Mouse (Mus musculus): ENCODE results near the gene Tmprss9. TPM values are rescaled to one million over a fixed set of nuclear protein-coding genes. Genes with fewer than 3 reads are reported as not detected.

The Tmprss9 gene
- polyA plus RNA-seq, 1 experiment from 2014 or later = 0.05 TPM

GRCm38 (mm10) chr10:80895697-80896096 is 24.0 kb downstream of the Tmprss9 start:
- no peak overlapping the region for H3K9ac ChIP-seq
- no peak overlapping the region for H3K4me3 ChIP-seq (replicated peaks)
- no peak overlapping the region for H3K4me2 ChIP-seq (replicated peaks)
- ATAC-seq (ENCODE audit: insufficient number of reproducible peaks, low FRiP score, low TSS enrichment, low read depth) = no peak
- H3K36me3 ChIP-seq = peaks cover 13% of the 10 kb centered on the region
- 87% methylated on average over 6 of the region's 6 CpGs for WGBS
- H3K27me3 ChIP-seq = 0 out of 2 replicates have a peak, but pooled peaks cover 2% of the 10 kb centered on the region
- H3K27ac ChIP-seq (replicated peaks) = no peak overlapping the region
- peaks cover 25% of the 10 kb centered on the region for H3K4me1 ChIP-seq
- no peaks in the 10 kb centered on the region for H3K9me3 ChIP-seq (replicated peaks)

GRCm38 (mm10) chr10:80896581-80897485 is 25.2 kb downstream of the Tmprss9 start:
- ATAC-seq (ENCODE audit: insufficient number of reproducible peaks, low FRiP score, low TSS enrichment, low read depth) = no peak
- Histone ChIP-seq H3K4me1 (peaks cover 27% of the 10 kb centered on the region), H3K9ac (no peak overlapping the region), H3K9me3 (replicated peaks) (no peaks in the 10 kb centered on the region), H3K36me3 (peaks cover 13% of the 10 kb centered on the region), H3K4me2 (replicated peaks) (no peak overlapping the region), H3K4me3 (replicated peaks) (no peak overlapping the region), H3K27me3 (no peaks in the 10 kb centered on the region), H3K27ac (replicated peaks) (no peak overlapping the region)
- WGBS = 64% methylated on average over 24 of the region's 24 CpGs

GRCm38 (mm10) chr10:80897861-80898510 is 26.3 kb downstream of the Tmprss9 start:
- Histone ChIP-seq H3K36me3 (peaks cover 24% of the 10 kb centered on the region), H3K9me3 (replicated peaks) (no peaks in the 10 kb centered on the region), H3K4me2 (replicated peaks) (peak overlapping the region; percentile 27), H3K4me1 (peaks cover 27% of the 10 kb centered on the region), H3K27ac (replicated peaks) (no peak overlapping the region), H3K9ac (no peak overlapping the region), H3K27me3 (no peaks in the 10 kb centered on the region), H3K4me3 (replicated peaks) (peak overlapping the region; percentile 17)
- 33% methylated on average over 41 of the region's 41 CpGs for WGBS
- ATAC-seq (ENCODE audit: insufficient number of reproducible peaks, low FRiP score, low TSS enrichment, low read depth) = no peak

- Histone ChIP-seq H3K4me1 (peaks cover 27% of the 10 kb centered on the region), H3K27me3 (no peaks in the 10 kb centered on the region), H3K4me2 (replicated peaks) (no peak overlapping the region), H3K9me3 (replicated peaks) (no peaks in the 10 kb centered on the region), H3K27ac (replicated peaks) (no peak overlapping the region), H3K4me3 (replicated peaks) (peak overlapping the region; percentile 96), H3K9ac (no peak overlapping the region), H3K36me3 (peaks cover 35% of the 10 kb centered on the region)
- ATAC-seq (ENCODE audit: insufficient number of reproducible peaks, low FRiP score, low TSS enrichment, low read depth) = no peak
- WGBS = 84% methylated on average over 8 of the region's 8 CpGs
These were observed 27.4 kb downstream of the Tmprss9 start for GRCm38 (mm10) chr10:80899074-80899473.

- H3K4me3 ChIP-seq (replicated peaks) = peak overlapping the region; percentile 96
- H3K36me3 ChIP-seq = peaks cover 42% of the 10 kb centered on the region
- 11% methylated on average over 25 of the region's 25 CpGs for WGBS
- H3K4me1 ChIP-seq = peaks cover 27% of the 10 kb centered on the region
- ATAC-seq (ENCODE audit: insufficient number of reproducible peaks, low FRiP score, low TSS enrichment, low read depth) = no peak
- no peaks in the 10 kb centered on the region for H3K9me3 ChIP-seq (replicated peaks)
- H3K27ac ChIP-seq (replicated peaks) = peak overlapping the region; percentile 88; the same call in 1 of the 2 replicates
- peak overlapping the region; percentile 93 for H3K4me2 ChIP-seq (replicated peaks)
- H3K9ac ChIP-seq = peak overlapping the region; percentile 87
- no peaks in the 10 kb centered on the region for H3K27me3 ChIP-seq
These were observed 28.1 kb downstream of the Tmprss9 start for GRCm38 (mm10) chr10:80899591-80900317.

- no peaks in the 10 kb centered on the region for H3K27me3 ChIP-seq
- no peaks in the 10 kb centered on the region for H3K9me3 ChIP-seq (replicated peaks)
- peak; percentile 95 for ATAC-seq (ENCODE audit: insufficient number of reproducible peaks, low FRiP score, low TSS enrichment, low read depth)
- peak within 1 kb of the TSS; percentile 96 for H3K4me3 ChIP-seq (replicated peaks)
- H3K4me2 ChIP-seq (replicated peaks) = peak within 1 kb of the TSS; percentile 93
- peaks cover 27% of the 10 kb centered on the region for H3K4me1 ChIP-seq
- H3K36me3 ChIP-seq = peaks cover 50% of the 10 kb centered on the region
- peak within 1 kb of the TSS; percentile 87 for H3K9ac ChIP-seq
- under 1% methylated on average over 72 of the region's 72 CpGs for WGBS
- peak within 1 kb of the TSS; percentile 88 for H3K27ac ChIP-seq (replicated peaks)
These were observed 28.9 kb downstream of the Tmprss9 start, which contains the start of gene Timm13 for GRCm38 (mm10) chr10:80900318-80901247. Gene Timm13 (minus strand): TSS chr10:80900969.

GRCm38 (mm10) chr10:80901409-80902272 is 30.0 kb downstream of the Tmprss9 start:
- Histone ChIP-seq H3K4me1 (peaks cover 27% of the 10 kb centered on the region), H3K27ac (replicated peaks) (peak overlapping the region; percentile 73), H3K4me2 (replicated peaks) (peak overlapping the region; percentile 41), H3K4me3 (replicated peaks) (peak overlapping the region; percentile 96), H3K36me3 (peaks cover 59% of the 10 kb centered on the region), H3K9ac (no peak overlapping the region), H3K27me3 (no peaks in the 10 kb centered on the region), H3K9me3 (replicated peaks) (no peaks in the 10 kb centered on the region)
- ATAC-seq (ENCODE audit: insufficient number of reproducible peaks, low FRiP score, low TSS enrichment, low read depth) = no peak
- WGBS = 88% methylated on average over 19 of the region's 19 CpGs

- peaks cover 27% of the 10 kb centered on the region for H3K4me1 ChIP-seq
- no peak for ATAC-seq (ENCODE audit: insufficient number of reproducible peaks, low FRiP score, low TSS enrichment, low read depth)
- H3K27ac ChIP-seq (replicated peaks) = peak overlapping the region; percentile 8; the same call in 1 of the 2 replicates
- no peaks in the 10 kb centered on the region for H3K9me3 ChIP-seq (replicated peaks)
- H3K4me3 ChIP-seq (replicated peaks) = no peak overlapping the region
- H3K4me2 ChIP-seq (replicated peaks) = no peak overlapping the region
- WGBS = 92% methylated on average over 9 of the region's 9 CpGs
- no peak overlapping the region for H3K9ac ChIP-seq
- peaks cover 63% of the 10 kb centered on the region for H3K36me3 ChIP-seq
- no peaks in the 10 kb centered on the region for H3K27me3 ChIP-seq
These were observed 30.8 kb downstream of the Tmprss9 start for GRCm38 (mm10) chr10:80902273-80902940.

GRCm38 (mm10) chr10:80903282-80903681 is 31.6 kb downstream of the Tmprss9 start:
- Histone ChIP-seq H3K9ac (no peak overlapping the region), H3K27me3 (no peaks in the 10 kb centered on the region), H3K36me3 (peaks cover 72% of the 10 kb centered on the region), H3K4me2 (replicated peaks) (no peak overlapping the region), H3K4me3 (replicated peaks) (no peak overlapping the region), H3K9me3 (replicated peaks) (no peaks in the 10 kb centered on the region), H3K27ac (replicated peaks) (no peak overlapping the region), H3K4me1 (peaks cover 20% of the 10 kb centered on the region)
- 92% methylated on average over 10 of the region's 10 CpGs for WGBS
- ATAC-seq (ENCODE audit: insufficient number of reproducible peaks, low FRiP score, low TSS enrichment, low read depth) = no peak
